Mouse (Mus musculus) heart, embryonic 13.5 days (tissue): ENCODE data around the gene Jmy. TPM values are rescaled to one million over a fixed set of nuclear protein-coding genes. Genes with fewer than 3 reads are reported as not detected.

Experiments used
- ATAC-seq: fragments of 200-750 bp; cut with Nextera tagmentation; 2 replicates; pipeline ENCODE4 v1.8.0; 2017; ENCODE audit warnings: moderate TSS enrichment; ENCODE audit not compliant: insufficient number of reproducible peaks, low FRiP score, low TSS enrichment; ENCODE audit errors: extremely low read depth
- H3K27ac ChIP-seq: fragments of 300-500 bp; sonication (generic); replicated peaks from 2 replicates; pipeline ENCODE4 v1.5.1; 2015; ENCODE audit warnings: moderate library complexity, mild to moderate bottlenecking, inconsistent platforms
- H3K27me3 ChIP-seq: fragments of 300-500 bp; sonication (generic); replicated peaks from 2 replicates; pipeline ENCODE4 v1.6.1; 2015; ENCODE audit warnings: mild to moderate bottlenecking, inconsistent platforms
- H3K36me3 ChIP-seq: fragments of 300-500 bp; sonication (generic); 2 replicates; pipeline ENCODE4 v1.6.1; 2015; ENCODE audit warnings: mild to moderate bottlenecking, inconsistent platforms
- H3K4me1 ChIP-seq: fragments of 300-500 bp; sonication (generic); 2 replicates; pipeline ENCODE4 v1.6.1; 2015; ENCODE audit warnings: inconsistent platforms
- H3K4me2 ChIP-seq: fragments of 300-500 bp; sonication (generic); 2 replicates; pipeline ENCODE4 v1.6.1; 2015; ENCODE audit warnings: inconsistent platforms, mild to moderate bottlenecking, moderate library complexity
- H3K4me3 ChIP-seq: fragments of 300-500 bp; sonication (generic); 2 replicates; pipeline ENCODE4 v1.5.1; 2015; ENCODE audit warnings: moderate library complexity, mild to moderate bottlenecking, inconsistent platforms
- H3K9ac ChIP-seq: fragments of 300-500 bp; sonication (generic); 2 replicates; pipeline ENCODE4 v1.6.1; 2015; ENCODE audit warnings: inconsistent platforms, mild to moderate bottlenecking, moderate library complexity
- H3K9me3 ChIP-seq: fragments of 300-500 bp; sonication (generic); 2 replicates; pipeline ENCODE4 v1.6.1; 2016; ENCODE audit warnings: inconsistent platforms
- WGBS: fragments of 180-500 bp; shearing (Covaris S2); methylation state at CpG from one replicate; pipeline ENCODE4 v1.1.7; 2015; ENCODE audit warnings: mixed read lengths; 5-methylcytosine and 5-hydroxymethylcytosine counted together
- polyA plus RNA-seq: library from polyadenylated mRNA; unstranded; fragments of >200 nt; fragmentation: Nextera tagmentation; extraction: Ambion mirVana; gene quantifications from 2 replicates; pipeline ENCODE4 v1.2.1, GENCODE M21; 2015

Gene Jmy
- polyA plus RNA-seq, 1 experiment from 2014 or later: 4.0 TPM

GRCm38 (mm10) chr13:93453275-93453674 lies 46.3 kb downstream of the Jmy start:
- WGBS: 96% methylated on average over 6 of the region's 6 CpGs
- H3K36me3 ChIP-seq: peaks cover 66% of the 10 kb centered on the region
- no peak overlapping the region for H3K4me2 ChIP-seq
- no peak for ATAC-seq
- H3K27me3 ChIP-seq: no peaks in the 10 kb centered on the region
- H3K4me3 ChIP-seq: no peak overlapping the region
- H3K27ac ChIP-seq: no peak overlapping the region
- no peaks in the 10 kb centered on the region for H3K9me3 ChIP-seq
- no peak overlapping the region for H3K9ac ChIP-seq
- 0 out of 2 replicates have a peak, but pooled peaks cover 3% of the 10 kb centered on the region for H3K4me1 ChIP-seq

- no peak overlapping the region for H3K4me2 ChIP-seq
- no peaks in the 10 kb centered on the region for H3K9me3 ChIP-seq
- H3K27me3 ChIP-seq: no peaks in the 10 kb centered on the region
- ATAC-seq: no peak
- H3K9ac ChIP-seq: no peak overlapping the region
- H3K4me3 ChIP-seq: no peak overlapping the region
- whole genome bisulfite sequencing: 82% methylated on average over 3 of the region's 3 CpGs
- peaks cover 76% of the 10 kb centered on the region for H3K36me3 ChIP-seq
- H3K4me1 ChIP-seq: no peaks in the 10 kb centered on the region
- H3K27ac ChIP-seq: no peak overlapping the region
These were observed 59.4 kb downstream of the Jmy start for GRCm38 (mm10) chr13:93440167-93440566.

- Histone ChIP-seq H3K9me3 (no peaks in the 10 kb centered on the region), H3K36me3 (peaks cover 35% of the 10 kb centered on the region), H3K27me3 (no peaks in the 10 kb centered on the region), H3K4me2 (no peak overlapping the region), H3K9ac (no peak overlapping the region), H3K4me1 (peaks cover 14% of the 10 kb centered on the region), H3K27ac (no peak overlapping the region), H3K4me3 (no peak overlapping the region)
- no peak for ATAC-seq
- 92% methylated on average over 1 of the region's 1 CpGs for WGBS
These were observed 70.4 kb downstream of the Jmy start for GRCm38 (mm10) chr13:93429205-93429604.

GRCm38 (mm10) chr13:93427920-93428876 lies 71.4 kb downstream of the Jmy start:
- no peak for ATAC-seq
- Histone ChIP-seq H3K27ac (no peak overlapping the region), H3K4me1 (peaks cover 13% of the 10 kb centered on the region), H3K4me3 (no peak overlapping the region), H3K9ac (no peak overlapping the region), H3K27me3 (no peaks in the 10 kb centered on the region), H3K36me3 (peaks cover 28% of the 10 kb centered on the region), H3K9me3 (no peaks in the 10 kb centered on the region), H3K4me2 (no peak overlapping the region)
- WGBS: 77% methylated on average over 5 of the region's 5 CpGs

- Histone ChIP-seq H3K27me3 (no peaks in the 10 kb centered on the region), H3K9ac (no peak overlapping the region), H3K4me2 (no peak overlapping the region), H3K4me1 (peaks cover 5% of the 10 kb centered on the region; the same call in 1 of the 2 replicates), H3K36me3 (peaks cover 11% of the 10 kb centered on the region), H3K27ac (no peak overlapping the region), H3K9me3 (no peaks in the 10 kb centered on the region), H3K4me3 (no peak overlapping the region)
- no peak for ATAC-seq
- 91% methylated on average over 2 of the region's 2 CpGs for WGBS
These were observed 76.4 kb downstream of the Jmy start for GRCm38 (mm10) chr13:93423224-93423623.

- ATAC-seq: no peak
- WGBS: 86% methylated on average over 2 of the region's 2 CpGs
- H3K27ac ChIP-seq: no peak overlapping the region
- H3K4me1 ChIP-seq: peaks cover 2% of the 10 kb centered on the region
- no peaks in the 10 kb centered on the region for H3K9me3 ChIP-seq
- peaks cover 15% of the 10 kb centered on the region for H3K36me3 ChIP-seq
- H3K4me3 ChIP-seq: no peak overlapping the region
- H3K27me3 ChIP-seq: no peaks in the 10 kb centered on the region
- no peak overlapping the region for H3K9ac ChIP-seq
- H3K4me2 ChIP-seq: no peak overlapping the region
These were observed 79.8 kb downstream of the Jmy start for GRCm38 (mm10) chr13:93419779-93420178.

GRCm38 (mm10) chr13:93418292-93418691 lies 81.3 kb downstream of the Jmy start:
- H3K36me3 ChIP-seq: peaks cover 10% of the 10 kb centered on the region
- H3K27ac ChIP-seq: no peak overlapping the region
- H3K4me1 ChIP-seq: peaks cover 4% of the 10 kb centered on the region
- no peaks in the 10 kb centered on the region for H3K27me3 ChIP-seq
- no peak overlapping the region for H3K4me3 ChIP-seq
- no peaks in the 10 kb centered on the region for H3K9me3 ChIP-seq
- no peak for ATAC-seq
- H3K4me2 ChIP-seq: no peak overlapping the region
- whole genome bisulfite sequencing: 78% methylated on average over 2 of the region's 2 CpGs
- H3K9ac ChIP-seq: no peak overlapping the region

- no peak overlapping the region for H3K4me2 ChIP-seq
- H3K4me1 ChIP-seq: peaks cover 15% of the 10 kb centered on the region
- no peaks in the 10 kb centered on the region for H3K9me3 ChIP-seq
- H3K4me3 ChIP-seq: no peak overlapping the region
- ATAC-seq: no peak
- H3K27me3 ChIP-seq: no peaks in the 10 kb centered on the region
- no peak overlapping the region for H3K9ac ChIP-seq
- no peak overlapping the region for H3K27ac ChIP-seq
- H3K36me3 ChIP-seq: peaks cover 7% of the 10 kb centered on the region; the same call in 1 of the 2 replicates
- WGBS: 79% methylated on average over 5 of the region's 5 CpGs
These were observed 84.6 kb downstream of the Jmy start for GRCm38 (mm10) chr13:93415055-93415454.

- no peak overlapping the region for H3K4me3 ChIP-seq
- WGBS: 70% methylated on average over 4 of the region's 4 CpGs
- H3K4me1 ChIP-seq: peaks cover 15% of the 10 kb centered on the region
- peaks cover 34% of the 10 kb centered on the region for H3K36me3 ChIP-seq
- H3K9ac ChIP-seq: no peak overlapping the region
- no peaks in the 10 kb centered on the region for H3K27me3 ChIP-seq
- no peak overlapping the region for H3K4me2 ChIP-seq
- no peak for ATAC-seq
- H3K27ac ChIP-seq: peak overlapping the region; percentile 77
- H3K9me3 ChIP-seq: no peaks in the 10 kb centered on the region
These were observed 89.3 kb downstream of the Jmy start for GRCm38 (mm10) chr13:93410343-93410742.

GRCm38 (mm10) chr13:93406855-93407254 lies 92.8 kb downstream of the Jmy start:
- WGBS: 64% methylated on average over 5 of the region's 5 CpGs
- Histone ChIP-seq H3K27ac (no peak overlapping the region), H3K36me3 (peaks cover 50% of the 10 kb centered on the region), H3K4me1 (peaks cover 16% of the 10 kb centered on the region), H3K9ac (no peak overlapping the region), H3K27me3 (no peaks in the 10 kb centered on the region), H3K4me2 (no peak overlapping the region), H3K4me3 (no peak overlapping the region), H3K9me3 (no peaks in the 10 kb centered on the region)
- no peak for ATAC-seq

GRCm38 (mm10) chr13:93401947-93402346 lies 97.7 kb downstream of the Jmy start:
- Histone ChIP-seq H3K4me1 (peaks cover 15% of the 10 kb centered on the region), H3K27ac (no peak overlapping the region), H3K4me2 (no peak overlapping the region), H3K9ac (no peak overlapping the region), H3K36me3 (peaks cover 52% of the 10 kb centered on the region), H3K27me3 (no peaks in the 10 kb centered on the region), H3K4me3 (no peak overlapping the region), H3K9me3 (peaks cover 4% of the 10 kb centered on the region; the same call in 1 of the 2 replicates)
- no peak for ATAC-seq
- WGBS: 73% methylated on average over 7 of the region's 7 CpGs
